Mouse (Mus musculus): Measurements from ENCODE around the gene Ly6g5b.

Gene Ly6g5b

GRCm38 (mm10) chr17:35080248-35080647, 35.0 kb downstream of the Ly6g5b start:
- no peak for DNase-seq (ENCODE audit: low spot score in 2 of 2)

GRCm38 (mm10) chr17:35079778-35080177, 35.5 kb downstream of the Ly6g5b start:
- no peak for DNase-seq (ENCODE audit: low spot score in 2 of 2)

- DNase-seq (ENCODE audit: low spot score in 2 of 2), result no peak
Measured at GRCm38 (mm10) chr17:35077786-35078233, 37.4 kb downstream of the Ly6g5b start, which contains the start of gene Ly6g6d. Gene Ly6g6d, minus strand, starts transcription at chr17:35078065.

GRCm38 (mm10) chr17:35077285-35077684, 37.9 kb downstream of the Ly6g5b start:
- DNase-seq (ENCODE audit: low spot score in 2 of 2), result no peak

- no peak for DNase-seq (ENCODE audit: low spot score in 2 of 2)
Measured at GRCm38 (mm10) chr17:35076507-35077176, 38.6 kb downstream of the Ly6g5b start, which contains the start of gene Ly6g6e. Gene Ly6g6e, plus strand, starts transcription at chr17:35076902.

DNA sequence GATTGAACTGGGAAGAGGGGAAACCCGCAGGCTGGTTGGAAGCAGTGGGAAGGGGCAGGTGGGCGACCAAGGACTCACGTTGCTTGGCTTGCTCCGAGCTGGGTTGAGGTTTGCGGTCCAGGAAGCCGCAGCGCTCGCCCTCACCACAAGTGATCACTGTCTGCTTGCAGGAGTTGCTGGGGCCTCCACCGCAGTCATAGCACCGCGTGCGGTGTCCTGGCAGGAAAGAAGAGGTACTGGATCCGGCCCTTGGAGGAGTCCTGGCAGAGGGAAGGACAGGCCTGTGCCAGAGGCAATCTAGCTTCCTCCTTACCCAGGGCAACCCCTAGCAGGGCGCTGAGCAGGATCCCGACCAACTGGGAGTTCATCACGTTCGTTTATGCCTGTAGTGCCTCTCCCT, 41.1 kb downstream of the Ly6g5b start:
- no peak for DNase-seq (ENCODE audit: low spot score in 2 of 2)

GRCm38 (mm10) chr17:35071454-35071853, 43.8 kb downstream of the Ly6g5b start:
- DNase-seq (ENCODE audit: low spot score in 2 of 2), result no peak

- DNase-seq (ENCODE audit: low spot score in 2 of 2), result no peak
Measured at GRCm38 (mm10) chr17:35070556-35071229, 44.5 kb downstream of the Ly6g5b start.

- DNase-seq (ENCODE audit: low spot score in 2 of 2), result no peak
Measured at GRCm38 (mm10) chr17:35068213-35068914, 46.9 kb downstream of the Ly6g5b start.

DNA sequence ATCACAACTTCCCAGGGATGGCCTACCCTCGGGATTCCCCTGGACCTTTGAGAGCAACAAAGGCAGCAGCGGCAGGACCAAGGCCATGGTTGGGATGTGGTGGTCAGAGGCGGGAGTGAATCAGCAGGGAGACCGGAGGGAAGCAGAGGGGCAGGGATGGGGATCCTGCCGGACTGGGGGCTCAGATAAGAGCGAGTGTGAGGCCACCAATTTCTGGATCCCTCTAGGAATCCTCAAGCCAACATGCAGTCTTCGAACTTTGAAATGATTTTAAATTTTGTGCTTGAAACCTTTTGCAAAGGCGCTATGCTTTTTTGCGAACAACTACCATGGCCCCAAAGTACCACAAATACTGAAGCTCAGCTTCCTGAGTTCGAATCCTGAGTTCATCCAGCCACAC, 49.1 kb downstream of the Ly6g5b start, which contains the start of gene Mpig6b:
TSS of gene Mpig6b (minus strand) at position 101 of the 400 bp plus-strand sequence.
- DNase-seq (ENCODE audit: low spot score in 2 of 2), result no peak

GRCm38 (mm10) chr17:35064951-35065947, 50.0 kb downstream of the Ly6g5b start, which contains the start of gene Ly6g6c:
Gene Ly6g6c, plus strand, starts transcription at chr17:35065388.
- DNase-seq (ENCODE audit: low spot score in 2 of 2), result no peak

- DNase-seq (ENCODE audit: low spot score in 2 of 2), result no peak
Measured at GRCm38 (mm10) chr17:35064378-35064877, 50.8 kb downstream of the Ly6g5b start.
